Mouse (Mus musculus): ENCODE results near the gene Creg1. TPM values are rescaled to one million over a fixed set of nuclear protein-coding genes. Genes with fewer than 3 reads are reported as not detected.

The Creg1 gene
- total and polyA plus RNA-seq, 2 experiments from 2014 or later, result 29.1 to 62.1 TPM

DNA sequence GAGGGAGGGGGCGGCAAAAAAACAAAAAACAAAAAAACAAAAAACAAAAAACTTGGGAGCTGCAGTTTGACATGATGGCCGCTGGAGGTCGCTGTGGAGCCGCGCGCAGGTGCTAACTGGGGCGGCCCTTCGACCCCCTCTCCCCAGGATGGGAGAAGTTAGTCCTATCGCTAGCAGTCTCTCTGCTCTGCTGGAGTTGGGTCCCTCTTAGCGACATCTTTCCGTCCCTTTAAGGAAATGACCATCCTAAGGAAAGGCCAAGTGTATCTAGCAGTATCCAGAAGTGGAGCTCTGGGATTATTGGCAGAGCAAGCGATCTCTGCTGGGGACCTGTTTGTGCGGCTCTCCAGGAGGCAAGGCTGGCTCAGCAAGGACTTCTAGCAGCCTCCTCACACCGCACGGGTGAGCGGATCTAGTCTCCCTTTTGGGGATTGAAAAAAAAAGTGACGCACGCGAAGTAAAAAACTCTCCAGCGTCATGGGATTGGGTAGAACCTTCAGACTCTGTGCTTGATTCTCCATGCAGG is 17.1 kb downstream of the Creg1 start:
- ATAC-seq (ENCODE audit: insufficient read depth, low read depth) (peak; percentile 70), DNase-seq (ENCODE audit: low spot score) (no peak)
- H3K36me3 ChIP-seq (replicated peaks; ENCODE audit: control insufficient read depth, insufficient read depth, low read length), result no peaks in the 10 kb centered on the region
- H3K4me2 ChIP-seq (ENCODE audit: low read depth, low read length), result peak overlapping the region; percentile 85
- peak overlapping the region; percentile 53 for H3K9ac ChIP-seq (replicated peaks; ENCODE audit: low read depth, low read length)
- 3% methylated on average over 20 of the region's 20 CpGs for WGBS
- H3K4me1 ChIP-seq (ENCODE audit: control insufficient read depth, insufficient read depth), result no peaks in the 10 kb centered on the region
- no peaks in the 10 kb centered on the region for H3K9me3 ChIP-seq (replicated peaks; ENCODE audit: control insufficient read depth, low read length)
- no peak overlapping the region for H3K27ac ChIP-seq (ENCODE audit: low read depth)
- TF ChIP-seq EP300 (IDR thresholded peaks at IDR 0.05; ENCODE audit: low read depth) (no peak), CTCF (IDR thresholded peaks at IDR 0.05; ENCODE audit: low read depth) (peak; percentile 75)
- H3K27me3 ChIP-seq (ENCODE audit: control insufficient read depth, insufficient read depth, low read length), result no peaks in the 10 kb centered on the region
- H3K4me3 ChIP-seq (ENCODE audit: low read depth, low read length), result peak overlapping the region; percentile 47

DNA sequence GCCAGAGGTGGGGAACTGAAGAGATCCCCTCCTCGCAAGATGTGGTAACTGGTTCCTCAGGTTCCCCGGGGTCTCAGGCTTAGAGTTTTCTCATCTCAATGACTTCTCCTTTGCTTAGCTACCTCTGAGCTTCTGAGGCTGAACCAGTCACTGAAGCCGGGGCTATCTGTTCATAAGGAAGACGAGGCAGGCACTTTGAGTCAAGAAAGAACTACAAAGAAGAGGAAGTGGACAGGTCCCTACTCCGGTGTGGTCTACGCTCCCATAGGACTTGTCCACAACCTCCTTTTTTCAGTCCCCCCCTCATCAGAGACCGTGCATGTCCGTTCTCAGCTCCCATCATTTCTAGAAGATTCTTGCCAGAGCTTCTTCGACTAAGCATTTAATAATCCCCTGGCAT is 17.9 kb downstream of the Creg1 start:
- no peak overlapping the region for H3K9ac ChIP-seq (replicated peaks; ENCODE audit: low read depth, low read length)
- 75% methylated on average over 9 of the region's 9 CpGs for WGBS
- H3K4me1 ChIP-seq (ENCODE audit: control insufficient read depth, insufficient read depth), result no peaks in the 10 kb centered on the region
- no peaks in the 10 kb centered on the region for H3K36me3 ChIP-seq (replicated peaks; ENCODE audit: control insufficient read depth, insufficient read depth, low read length)
- no peaks in the 10 kb centered on the region for H3K27me3 ChIP-seq (ENCODE audit: control insufficient read depth, insufficient read depth, low read length)
- no peak overlapping the region for H3K27ac ChIP-seq (ENCODE audit: low read depth)
- no peak for TF ChIP-seq EP300 (IDR thresholded peaks at IDR 0.05; ENCODE audit: low read depth)
- TF ChIP-seq CTCF (IDR thresholded peaks at IDR 0.05; ENCODE audit: low read depth), result no peak
- no peak overlapping the region for H3K4me2 ChIP-seq (ENCODE audit: low read depth, low read length)
- H3K4me3 ChIP-seq (ENCODE audit: low read depth, low read length), result no peak overlapping the region
- ATAC-seq (ENCODE audit: insufficient read depth, low read depth) (no peak), DNase-seq (ENCODE audit: low spot score) (no peak)
- H3K9me3 ChIP-seq (replicated peaks; ENCODE audit: control insufficient read depth, low read length), result no peaks in the 10 kb centered on the region

GRCm38 (mm10) chr1:165781911-165782310 is 18.4 kb downstream of the Creg1 start:
- ATAC-seq (ENCODE audit: insufficient read depth, low read depth), result no peak
- Histone ChIP-seq H3K36me3 (replicated peaks; ENCODE audit: control insufficient read depth, insufficient read depth, low read length) (no peaks in the 10 kb centered on the region), H3K9ac (replicated peaks; ENCODE audit: low read depth, low read length) (no peak overlapping the region), H3K4me2 (ENCODE audit: low read depth, low read length) (no peak overlapping the region), H3K27me3 (ENCODE audit: control insufficient read depth, insufficient read depth, low read length) (no peaks in the 10 kb centered on the region), H3K27ac (ENCODE audit: low read depth) (no peak overlapping the region), H3K9me3 (replicated peaks; ENCODE audit: control insufficient read depth, low read length) (no peaks in the 10 kb centered on the region), H3K4me1 (ENCODE audit: control insufficient read depth, insufficient read depth) (no peaks in the 10 kb centered on the region), H3K4me3 (ENCODE audit: low read depth, low read length) (no peak overlapping the region)
- WGBS, result 72% methylated on average over 12 of the region's 12 CpGs
- DNase-seq (ENCODE audit: low spot score), result no peak
- no peak for TF ChIP-seq CTCF (IDR thresholded peaks at IDR 0.05; ENCODE audit: low read depth)
- no peak for TF ChIP-seq EP300 (IDR thresholded peaks at IDR 0.05; ENCODE audit: low read depth)

- ATAC-seq (ENCODE audit: insufficient read depth, low read depth) (no peak), DNase-seq (ENCODE audit: low spot score) (no peak)
- H3K4me2 ChIP-seq (ENCODE audit: low read depth, low read length), result no peak overlapping the region
Observed at GRCm38 (mm10) chr1:165786296-165786695, 22.8 kb downstream of the Creg1 start.

DNA sequence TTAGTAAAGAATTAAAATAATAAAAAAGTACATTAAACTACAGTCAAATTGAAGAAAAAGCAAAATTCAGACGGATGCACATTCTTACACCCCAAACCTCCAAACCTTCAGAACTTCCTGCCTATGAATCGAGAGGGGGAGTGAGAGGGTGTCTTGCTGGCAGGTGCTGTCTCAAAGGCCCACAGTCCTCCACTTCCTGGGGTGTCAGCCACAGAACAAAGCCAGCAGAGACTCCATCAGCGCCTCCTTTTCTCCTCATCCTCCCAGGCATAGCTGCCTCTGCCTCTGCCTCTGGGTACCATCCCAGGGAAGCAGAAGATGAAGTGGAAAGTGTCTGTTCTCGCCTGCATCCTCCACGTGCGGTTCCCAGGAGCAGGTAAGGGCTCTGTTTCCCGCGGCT is 25.0 kb downstream of the Creg1 start, which contains the start of gene Cd247:
TSS of gene Cd247 (plus strand) at position 171 of the 400 bp plus-strand sequence.
- TF ChIP-seq EP300 (IDR thresholded peaks at IDR 0.05; ENCODE audit: low read depth) (no peak), CTCF (IDR thresholded peaks at IDR 0.05; ENCODE audit: low read depth) (no peak)
- ATAC-seq (ENCODE audit: insufficient read depth, low read depth), result no peak
- 70% methylated on average over 8 of the region's 8 CpGs for WGBS

More at GRCm38 (mm10) chr1:165786296-165786695, 22.8 kb downstream of the Creg1 start:
- TF ChIP-seq CTCF (IDR thresholded peaks at IDR 0.05; ENCODE audit: low read depth) (no peak), EP300 (IDR thresholded peaks at IDR 0.05; ENCODE audit: low read depth) (no peak)
- Histone ChIP-seq H3K9me3 (replicated peaks; ENCODE audit: control insufficient read depth, low read length) (no peaks in the 10 kb centered on the region), H3K4me1 (ENCODE audit: control insufficient read depth, insufficient read depth) (no peaks in the 10 kb centered on the region), H3K4me3 (ENCODE audit: low read depth, low read length) (no peak overlapping the region), H3K27ac (ENCODE audit: low read depth) (no peak overlapping the region), H3K27me3 (ENCODE audit: control insufficient read depth, insufficient read depth, low read length) (no peaks in the 10 kb centered on the region), H3K9ac (replicated peaks; ENCODE audit: low read depth, low read length) (no peak overlapping the region), H3K36me3 (replicated peaks; ENCODE audit: control insufficient read depth, insufficient read depth, low read length) (no peaks in the 10 kb centered on the region)
- 71% methylated on average over 11 of the region's 11 CpGs for WGBS

More for the DNA sequence above, 25.0 kb downstream of the Creg1 start, which contains the start of gene Cd247:
- Histone ChIP-seq H3K27ac (ENCODE audit: low read depth) (no peak within 1 kb of the TSS; the same call in 1 of the 2 replicates), H3K9me3 (replicated peaks; ENCODE audit: control insufficient read depth, low read length) (no peaks in the 10 kb centered on the region), H3K4me3 (ENCODE audit: low read depth, low read length) (peak within 1 kb of the TSS; percentile 30; the same call in 1 of the 2 replicates), H3K4me2 (ENCODE audit: low read depth, low read length) (no peak within 1 kb of the TSS; the same call in 1 of the 2 replicates), H3K36me3 (replicated peaks; ENCODE audit: control insufficient read depth, insufficient read depth, low read length) (no peaks in the 10 kb centered on the region), H3K27me3 (ENCODE audit: control insufficient read depth, insufficient read depth, low read length) (no peaks in the 10 kb centered on the region), H3K9ac (replicated peaks; ENCODE audit: low read depth, low read length) (no peak within 1 kb of the TSS; the same call in 1 of the 2 replicates), H3K4me1 (ENCODE audit: control insufficient read depth, insufficient read depth) (no peaks in the 10 kb centered on the region)
- DNase-seq (ENCODE audit: low spot score), result no peak

Data from heart, postnatal 0 days (tissue).